Mouse (Mus musculus) bone marrow macrophage, adult 2 months (primary cell): Measurements from ENCODE around the gene Tmem121.

Experiments used
- CTCF ChIP-seq: IDR thresholded peaks from 2 replicates; pipeline ENCODE4 v1.5.1; 2012; ENCODE audit warnings: low read depth, mild to moderate bottlenecking, low read length, moderate library complexity
- POLR2A ChIP-seq: IDR thresholded peaks from 2 replicates; pipeline ENCODE4 v1.6.1; 2012; ENCODE audit warnings: mild to moderate bottlenecking, low read depth, low read length, borderline replicate concordance

GRCm38 (mm10) chr12:113224687-113225091 is 39.0 kb downstream of the Tmem121 start:
- TF ChIP-seq POLR2A = no peak
- TF ChIP-seq CTCF = no peak
